Mouse (Mus musculus) 416B (cell line): ENCODE results near the gene Aacs.

ENCODE experiments used
- DNase-seq: peaks from one replicate; pipeline ENCODE4 v3.0.0; 2011; ENCODE audit warnings: low read depth

Aacs gene

GRCm38 (mm10) chr5:125533225-125533900, 57.7 kb downstream of the Aacs start:
- no peak for DNase-seq

- no peak for DNase-seq
Observed at GRCm38 (mm10) chr5:125534168-125534610, 58.6 kb downstream of the Aacs start.

GRCm38 (mm10) chr5:125534611-125535324, 59.2 kb downstream of the Aacs start:
- no peak for DNase-seq

- DNase-seq: no peak
Observed at GRCm38 (mm10) chr5:125545090-125545489, 69.5 kb downstream of the Aacs start.

- no peak for DNase-seq
Observed at GRCm38 (mm10) chr5:125546293-125546692, 70.7 kb downstream of the Aacs start.

GRCm38 (mm10) chr5:125549750-125550489, 74.3 kb downstream of the Aacs start:
- no peak for DNase-seq

GRCm38 (mm10) chr5:125555732-125556131, 80.1 kb downstream of the Aacs start:
- DNase-seq: no peak

GRCm38 (mm10) chr5:125563492-125563891, 87.9 kb downstream of the Aacs start:
- no peak for DNase-seq

GRCm38 (mm10) chr5:125565725-125566124, 90.1 kb downstream of the Aacs start:
- no peak for DNase-seq
